Mouse (Mus musculus): ENCODE results near the gene Cd200r2.

GRCm38 (mm10) chr16:44951360-44952114 lies 84.6 kb downstream of the Cd200r2 start:
- TF ChIP-seq GATA1 (IDR thresholded peaks at IDR 0.05; ENCODE audit: low read length) (no peak), TAL1 (IDR thresholded peaks at IDR 0.05; ENCODE audit: low read length) (no peak)
